ENCODE assay signal across 8 mouse cellular contexts in genomic region chr2:130423397-130424125, GRCm38 (mm10). TPM values are rescaled to one million over a fixed set of nuclear protein-coding genes. Genes with fewer than 3 reads are reported as not detected.
DNase-seq lines count a peak whose midpoint lies in the region; ATAC-seq and TF ChIP-seq lines count a peak whose summit lies in the region.

No protein-coding gene starts in this region.

- H3K36me3 ChIP-seq in forebrain, embryonic 16.5 days (ENCODE audit: control insufficient read depth, insufficient read depth) = no peaks in the 10 kb centered on the region
- peaks cover 7% of the 10 kb centered on the region for H3K36me3 ChIP-seq in hindbrain, embryonic 12.5 days
- no peaks in the 10 kb centered on the region for H3K36me3 ChIP-seq in lung, postnatal 0 days (ENCODE audit: insufficient read depth, low read length)

- peak overlapping the region; percentile 65 for H3K4me3 ChIP-seq in forebrain, embryonic 16.5 days (replicated peaks; ENCODE audit: low read length)
- peak overlapping the region; percentile 67 for H3K4me3 ChIP-seq in hindbrain, embryonic 12.5 days
- peak overlapping the region; percentile 64 for H3K4me3 ChIP-seq in lung, postnatal 0 days (ENCODE audit: low read depth, low read length)

- peak; percentile 81 for DNase-seq in MN1 (ENCODE audit: low spot score)
- DNase-seq in cerebellum, adult 11 months = peak; percentile 80
- peak; percentile 78 for DNase-seq in layer of hippocampus, adult 9-11 months
- DNase-seq in lung, postnatal 0 days (ENCODE audit: low spot score) = peak; percentile 76
- peak; percentile 73 for DNase-seq in ovary, postnatal 10 days (ENCODE audit: low spot score)
- DNase-seq in thymus, postnatal 4 days = peak; percentile 90

- H3K27me3 ChIP-seq in forebrain, embryonic 16.5 days (replicated peaks; ENCODE audit: control insufficient read depth, insufficient read depth, low read length) = no peaks in the 10 kb centered on the region
- H3K27me3 ChIP-seq in hindbrain, embryonic 12.5 days = no peaks in the 10 kb centered on the region
- no peaks in the 10 kb centered on the region for H3K27me3 ChIP-seq in lung, postnatal 0 days (replicated peaks; ENCODE audit: insufficient read depth, low read length)

- peak overlapping the region; percentile 77 for H3K9ac ChIP-seq in forebrain, embryonic 16.5 days (replicated peaks; ENCODE audit: low read depth, low read length)
- H3K9ac ChIP-seq in hindbrain, embryonic 12.5 days = peak overlapping the region; percentile 83
- peak overlapping the region; percentile 67 for H3K9ac ChIP-seq in lung, postnatal 0 days (replicated peaks; ENCODE audit: low read depth)

- H3K27ac ChIP-seq in forebrain, embryonic 16.5 days (ENCODE audit: low read length) = peak overlapping the region; percentile 90
- peak overlapping the region; percentile 90 for H3K27ac ChIP-seq in hindbrain, embryonic 12.5 days
- peak overlapping the region; percentile 82 for H3K27ac ChIP-seq in lung, postnatal 0 days (ENCODE audit: low read length)

- H3K9me3 ChIP-seq in forebrain, embryonic 16.5 days (ENCODE audit: control insufficient read depth, low read length) = no peaks in the 10 kb centered on the region
- H3K9me3 ChIP-seq in hindbrain, embryonic 12.5 days (replicated peaks) = no peaks in the 10 kb centered on the region
- H3K9me3 ChIP-seq in lung, postnatal 0 days (ENCODE audit: low read length) = no peaks in the 10 kb centered on the region

- TF ChIP-seq CTCF in lung, postnatal 0 days (IDR thresholded peaks at IDR 0.05) = no peak

- no peak for TF ChIP-seq EP300 in lung, postnatal 0 days (IDR thresholded peaks at IDR 0.05)

- ATAC-seq in forebrain, embryonic 16.5 days = peak; percentile 74
- ATAC-seq in hindbrain, embryonic 12.5 days (ENCODE audit: low FRiP score) = peak; percentile 75
- peak; percentile 68 for ATAC-seq in lung, postnatal 0 days

- 15% methylated on average over 49 of the region's 49 CpGs for WGBS in forebrain, embryonic 16.5 days
- 14% methylated on average over 49 of the region's 49 CpGs for WGBS in hindbrain, embryonic 12.5 days
- WGBS in lung, postnatal 0 days = 13% methylated on average over 49 of the region's 49 CpGs

- peaks cover 34% of the 10 kb centered on the region for H3K4me1 ChIP-seq in forebrain, embryonic 16.5 days (replicated peaks; ENCODE audit: control insufficient read depth, insufficient read depth, low read length)
- peaks cover 18% of the 10 kb centered on the region for H3K4me1 ChIP-seq in hindbrain, embryonic 12.5 days
- H3K4me1 ChIP-seq in lung, postnatal 0 days (ENCODE audit: insufficient read depth, low read depth, low read length) = peaks cover 16% of the 10 kb centered on the region

- H3K4me2 ChIP-seq in forebrain, embryonic 16.5 days (ENCODE audit: low read length) = peak overlapping the region; percentile 79
- H3K4me2 ChIP-seq in hindbrain, embryonic 12.5 days (replicated peaks) = peak overlapping the region; percentile 62
- H3K4me2 ChIP-seq in lung, postnatal 0 days (replicated peaks; ENCODE audit: low read depth, low read length) = peak overlapping the region; percentile 90

RNA-seq across cellular contexts. Expression of gene Vps16, which starts 0.6 kb away (rescaled TPM):
- polyA plus RNA-seq in forebrain, embryonic 16.5 days (2015; fragmentation: Nextera tagmentation; extraction: Ambion mirVana) = 134 and 138 TPM in 2 replicates
- polyA plus RNA-seq in hindbrain, embryonic 12.5 days (2016; fragmentation: Nextera tagmentation; extraction: Ambion mirVana) = 107 and 115 TPM in 2 replicates
- polyA plus RNA-seq in lung, postnatal 0 days (2015; fragmentation: Nextera tagmentation; extraction: Ambion mirVana) = 46.8 and 47.0 TPM in 2 replicates

RNA-seq across cellular contexts. Expression of gene Pced1a, which starts 0.9 kb away (rescaled TPM):
- polyA plus RNA-seq in forebrain, embryonic 16.5 days (2015; fragmentation: Nextera tagmentation; extraction: Ambion mirVana) = 17.3 and 17.8 TPM in 2 replicates
- 12.3 and 12.4 TPM in 2 replicates for polyA plus RNA-seq in hindbrain, embryonic 12.5 days (2016; fragmentation: Nextera tagmentation; extraction: Ambion mirVana)
- polyA plus RNA-seq in lung, postnatal 0 days (2015; fragmentation: Nextera tagmentation; extraction: Ambion mirVana) = 6.8 and 8.0 TPM in 2 replicates

RNA-seq across cellular contexts. Expression of gene Tmem239, which starts 17.3 kb away (rescaled TPM):
- 0.27 TPM in 1 of 2 replicates, not detected in the other for polyA plus RNA-seq in forebrain, embryonic 16.5 days (2015; fragmentation: Nextera tagmentation; extraction: Ambion mirVana)
- polyA plus RNA-seq in hindbrain, embryonic 12.5 days (2016; fragmentation: Nextera tagmentation; extraction: Ambion mirVana) = not detected in 2 replicates
- not detected in 2 replicates for polyA plus RNA-seq in lung, postnatal 0 days (2015; fragmentation: Nextera tagmentation; extraction: Ambion mirVana)

RNA-seq across cellular contexts. Expression of gene 1700020A23Rik, which starts 18.5 kb away (rescaled TPM):
- polyA plus RNA-seq in forebrain, embryonic 16.5 days (2015; fragmentation: Nextera tagmentation; extraction: Ambion mirVana) = 0.73 and 0.86 TPM in 2 replicates
- 0.35 TPM in 1 of 2 replicates, not detected in the other for polyA plus RNA-seq in hindbrain, embryonic 12.5 days (2016; fragmentation: Nextera tagmentation; extraction: Ambion mirVana)
- polyA plus RNA-seq in lung, postnatal 0 days (2015; fragmentation: Nextera tagmentation; extraction: Ambion mirVana) = not detected in 2 replicates

RNA-seq across cellular contexts. Expression of gene Gm28372, which starts 18.5 kb away (rescaled TPM):
- not detected in 2 replicates for polyA plus RNA-seq in forebrain, embryonic 16.5 days (2015; fragmentation: Nextera tagmentation; extraction: Ambion mirVana)
- 0.34 TPM in 1 of 2 replicates, not detected in the other for polyA plus RNA-seq in hindbrain, embryonic 12.5 days (2016; fragmentation: Nextera tagmentation; extraction: Ambion mirVana)
- polyA plus RNA-seq in lung, postnatal 0 days (2015; fragmentation: Nextera tagmentation; extraction: Ambion mirVana) = 0.10 TPM in 1 of 2 replicates, not detected in the other

Comparison
In these comparisons a context has a peak if more than half of its experiments do, and no peak if none do; other contexts are left out.
1. Peak in every context shown above with its lines: DNase-seq, ATAC-seq, H3K4me3 ChIP-seq and H3K27ac ChIP-seq.